Mouse (Mus musculus) heart, postnatal 36 days (tissue): ENCODE measurements around the gene Ogdh. TPM values are rescaled to one million over a fixed set of nuclear protein-coding genes. Genes with fewer than 3 reads are reported as not detected.

Experiments
- DNase-seq, 2 experiments: peaks; one replicate each; pipeline ENCODE4 v3.0.0; 2021 to 2022
- intact Hi-C: fragments of 180-260 bp; cut with DNase I; formaldehyde crosslinking; loops from one replicate; pipeline ENCODE4 v1.15.1; 2025
- total RNA-seq, 2 experiments: library from RNA; stranded (reverse); gene quantifications; 2 replicates each; pipeline ENCODE4 v1.2.3; 2021

The Ogdh gene
- total RNA-seq, 2 experiments from 2014 or later = 1,707 to 1,741 TPM

DNA sequence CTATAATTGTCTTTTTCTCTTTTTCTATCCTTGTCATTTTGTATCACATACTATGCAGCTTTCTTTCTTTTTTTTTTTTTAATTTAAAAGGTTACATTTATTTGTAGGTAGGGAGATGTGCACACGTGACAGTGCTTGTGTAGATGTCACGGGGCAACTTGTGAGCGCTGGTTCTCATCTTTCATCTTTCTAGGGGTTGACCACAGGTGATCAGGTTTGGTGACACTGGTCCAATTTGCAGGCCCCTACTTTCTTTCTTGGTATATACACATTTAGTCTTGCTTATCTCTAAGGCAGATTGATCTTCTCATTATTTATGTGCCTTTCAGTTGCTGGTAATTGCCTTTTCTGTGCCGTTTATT, 1.5 kb downstream of the Ogdh start:
- intact Hi-C loops = no loop called here
- DNase-seq = no peak

GRCm38 (mm10) chr11:6293601-6294000, 2.2 kb downstream of the Ogdh start:
- intact Hi-C loops = no loop called here
- DNase-seq = no peak

- intact Hi-C loops = no loop called here
- no peak for DNase-seq
Observed at GRCm38 (mm10) chr11:6294632-6295031, 3.2 kb downstream of the Ogdh start.

DNA sequence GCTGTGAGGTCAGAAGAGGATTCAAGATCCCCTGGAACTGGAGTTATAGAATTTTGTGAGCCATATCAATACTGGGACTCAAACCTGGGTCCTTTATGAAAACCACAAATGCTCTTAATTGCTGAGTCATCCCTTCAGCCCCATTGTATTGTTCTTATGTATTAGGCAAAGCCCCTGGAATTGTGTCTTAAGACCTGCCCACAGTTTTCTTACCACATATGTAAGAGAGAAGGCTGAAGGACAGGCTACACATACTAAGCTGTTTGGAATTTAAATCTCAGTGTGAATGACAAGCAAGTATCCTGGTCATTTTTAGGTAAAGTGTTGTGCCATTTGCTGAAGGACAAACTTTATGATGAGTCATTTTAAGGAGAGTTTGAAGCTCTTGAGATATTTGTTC, 4.6 kb downstream of the Ogdh start:
- DNase-seq = no peak
- intact Hi-C loops = no loop called here

DNA sequence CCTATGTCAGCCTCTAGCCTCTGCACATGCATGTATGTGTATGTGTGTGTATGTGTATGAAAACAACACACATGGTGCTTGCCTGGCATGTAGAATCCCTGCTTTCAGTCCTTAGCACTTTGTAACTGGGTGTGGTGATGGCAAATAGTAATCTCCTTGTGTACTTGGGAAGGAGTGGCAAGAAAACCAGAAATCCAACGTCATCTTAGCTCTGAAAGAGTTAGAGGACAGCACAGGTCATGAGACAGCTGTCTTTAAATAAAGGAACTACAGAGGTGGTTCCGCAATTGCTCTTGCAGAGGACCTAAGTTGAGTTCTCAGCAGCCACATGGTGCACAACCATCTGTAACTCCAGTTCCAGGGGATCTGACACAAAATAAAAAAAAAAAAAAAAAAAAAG, 8.0 kb downstream of the Ogdh start:
- DNase-seq = no peak
- intact Hi-C loops = no loop called here

- intact Hi-C loops = no loop called here
- no peak for DNase-seq
Observed at GRCm38 (mm10) chr11:6302793-6303192, 11.4 kb downstream of the Ogdh start.

DNA sequence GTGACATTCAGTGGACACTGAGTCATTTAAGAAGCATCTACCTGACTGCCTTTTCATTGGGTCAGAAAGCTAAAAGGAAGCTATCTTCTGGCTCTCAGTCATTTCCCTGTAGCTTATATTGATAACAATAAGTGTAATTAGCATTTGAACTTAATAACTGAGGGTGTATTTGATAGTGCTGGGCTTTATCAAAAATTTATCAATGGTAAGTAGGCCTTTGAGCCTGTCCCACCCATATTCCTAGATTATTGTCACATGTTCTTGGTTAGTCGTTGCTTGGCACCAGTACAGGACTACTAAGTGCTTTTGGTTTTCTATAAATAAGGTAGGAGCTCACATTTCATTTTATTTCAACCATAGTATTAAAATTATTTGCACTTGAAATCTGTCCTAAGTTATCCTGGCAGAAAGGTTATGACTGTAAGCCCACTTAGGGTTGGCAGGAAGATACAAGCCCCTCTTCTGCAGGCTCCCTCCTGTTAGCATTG, 14.6 kb downstream of the Ogdh start:
- intact Hi-C loops = no loop called here
- DNase-seq = no peak

- intact Hi-C loops = no loop called here
- DNase-seq = no peak
Observed at GRCm38 (mm10) chr11:6308181-6308580, 16.7 kb downstream of the Ogdh start.

DNA sequence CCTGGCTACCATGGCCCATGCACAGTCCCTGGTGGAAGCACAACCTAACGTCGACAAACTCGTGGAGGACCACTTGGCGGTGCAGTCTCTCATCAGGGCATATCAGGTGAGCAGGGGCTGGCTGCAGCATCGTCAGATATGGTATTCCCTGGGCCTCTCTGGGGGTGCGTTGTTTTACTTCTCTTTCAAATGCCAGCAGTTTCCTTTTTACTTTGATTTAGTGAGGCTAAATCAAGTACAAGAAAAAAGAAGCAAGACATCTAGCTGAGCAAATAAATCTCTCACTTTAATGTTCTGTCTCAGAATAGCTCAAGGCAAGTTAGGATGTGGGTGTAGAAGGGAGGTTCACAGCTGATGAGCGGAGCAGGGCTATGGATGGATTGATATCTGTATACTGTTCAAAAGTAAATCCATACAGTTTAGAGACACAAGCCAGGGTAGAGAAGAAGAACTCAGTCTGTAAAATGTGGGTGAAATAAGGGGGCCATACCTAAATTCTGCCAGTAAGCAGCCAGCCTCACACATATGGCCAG, 22.5 kb downstream of the Ogdh start:
- no peak for DNase-seq
- intact Hi-C loops = no loop called here

DNA sequence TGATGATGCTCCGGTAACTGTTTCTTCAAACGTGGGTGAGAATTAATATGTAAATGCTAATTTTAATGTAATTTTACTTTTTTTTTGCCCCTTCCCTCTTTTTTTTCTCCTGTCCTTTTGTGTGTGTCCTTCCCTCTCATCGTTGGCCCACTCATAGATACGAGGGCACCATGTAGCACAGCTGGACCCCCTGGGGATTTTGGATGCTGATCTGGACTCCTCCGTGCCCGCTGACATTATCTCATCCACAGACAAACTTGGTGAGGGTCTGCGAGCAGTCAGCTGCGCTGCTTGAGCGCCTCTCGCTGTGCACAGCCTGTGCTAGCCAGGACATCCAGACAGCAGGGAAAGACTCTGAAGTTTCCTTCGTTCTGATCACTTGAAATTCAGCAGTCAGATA, 25.4 kb downstream of the Ogdh start:
- no peak for DNase-seq
- intact Hi-C loops = no loop called here

- intact Hi-C loops = no loop called here
Observed at GRCm38 (mm10) chr11:6318559-6318958, 27.1 kb downstream of the Ogdh start.

GRCm38 (mm10) chr11:6319374-6319773, 27.9 kb downstream of the Ogdh start:
- intact Hi-C loops = no loop called here

More at GRCm38 (mm10) chr11:6318559-6318958, 27.1 kb downstream of the Ogdh start:
- no peak for DNase-seq

GRCm38 (mm10) chr11:6322086-6322485, 30.7 kb downstream of the Ogdh start:
- no peak for DNase-seq
- intact Hi-C loops = no loop called here

More at GRCm38 (mm10) chr11:6319374-6319773, 27.9 kb downstream of the Ogdh start:
- DNase-seq = no peak

GRCm38 (mm10) chr11:6323348-6323747, 31.9 kb downstream of the Ogdh start:
- DNase-seq = no peak
- intact Hi-C loops = no loop called here

DNA sequence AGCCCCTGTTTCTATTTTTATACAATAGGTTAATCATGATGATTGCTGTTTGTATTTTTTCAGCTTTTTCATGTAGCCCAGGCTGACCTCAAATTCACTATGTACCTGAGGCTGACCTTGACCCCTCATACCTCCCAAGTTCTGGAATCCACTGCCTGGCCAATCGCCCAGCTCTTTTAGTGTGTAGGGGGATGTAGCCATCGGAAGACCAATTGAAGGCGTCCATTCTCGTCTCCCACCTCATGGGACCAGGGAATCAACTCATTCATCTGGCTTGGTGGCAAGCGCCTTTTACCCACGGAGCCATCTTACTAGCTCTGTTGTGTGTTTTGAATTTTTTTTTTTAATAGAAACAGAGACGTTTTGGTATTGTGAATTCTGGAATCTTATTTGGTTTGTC, 39.8 kb downstream of the Ogdh start:
- intact Hi-C loops = no loop called here
- no peak for DNase-seq

DNA sequence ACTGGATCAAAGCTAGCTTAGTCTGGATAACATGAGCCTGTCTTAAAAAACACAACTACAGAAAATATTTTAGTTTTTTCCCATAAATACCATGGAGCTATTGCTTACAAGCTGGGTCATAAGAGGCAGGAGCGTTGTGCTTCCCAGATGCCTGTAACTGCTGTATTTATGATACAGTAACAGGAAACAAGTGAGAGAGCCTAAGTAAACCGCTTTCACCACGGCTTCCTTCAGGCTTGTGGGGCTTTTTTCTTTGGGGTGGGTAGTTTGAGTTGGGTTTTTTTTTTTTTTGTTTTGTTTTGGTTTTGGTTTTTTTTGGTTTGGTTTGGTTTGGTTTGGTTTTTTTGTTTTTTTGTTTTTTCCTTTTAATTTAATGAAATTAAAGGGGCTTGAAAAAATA, 41.2 kb downstream of the Ogdh start:
- no peak for DNase-seq
- intact Hi-C loops = no loop called here

- no peak for DNase-seq
- intact Hi-C loops = no loop called here
Observed at GRCm38 (mm10) chr11:6333403-6333802, 42.0 kb downstream of the Ogdh start.

DNA sequence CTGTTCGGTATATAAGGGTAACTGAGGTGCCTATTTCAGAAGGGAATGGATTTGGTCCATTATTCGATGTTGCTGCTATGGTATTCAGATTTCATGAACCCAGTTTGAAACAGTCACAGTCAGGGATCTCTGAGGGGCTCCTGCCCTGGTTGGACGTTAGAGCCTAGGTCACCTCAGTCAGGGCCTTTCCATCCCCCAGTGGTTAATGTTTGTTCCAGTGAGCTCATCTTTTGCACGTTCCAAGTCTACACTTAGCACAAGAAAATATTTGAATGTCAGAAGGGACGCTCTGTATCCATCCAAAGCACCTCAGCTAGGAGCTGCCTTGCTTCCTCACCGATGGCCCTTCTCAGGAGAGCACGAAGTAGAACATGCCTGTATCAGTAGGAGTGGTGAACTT, 43.9 kb downstream of the Ogdh start:
- intact Hi-C loops = no loop called here
- no peak for DNase-seq

GRCm38 (mm10) chr11:6336689-6337088, 45.3 kb downstream of the Ogdh start:
- intact Hi-C loops = no loop called here
- no peak for DNase-seq

- no peak for DNase-seq
- intact Hi-C loops = no loop called here
Observed at GRCm38 (mm10) chr11:6345956-6346355, 54.5 kb downstream of the Ogdh start.

GRCm38 (mm10) chr11:6346966-6347365, 55.5 kb downstream of the Ogdh start:
- DNase-seq = no peak
- intact Hi-C loops = no loop called here

- intact Hi-C loops = no loop called here
- DNase-seq = no peak
Observed at GRCm38 (mm10) chr11:6348681-6349200, 57.3 kb downstream of the Ogdh start.

GRCm38 (mm10) chr11:6349586-6349985, 58.2 kb downstream of the Ogdh start:
- DNase-seq = no peak
- intact Hi-C loops = no loop called here
